Mouse (Mus musculus) liver, embryonic 14.5 days (tissue): ENCODE measurements around the gene Astn2. TPM values are rescaled to one million over a fixed set of nuclear protein-coding genes. Genes with fewer than 3 reads are reported as not detected.

ENCODE experiments used
- ATAC-seq: fragments of 200-750 bp; cut with Nextera tagmentation; 2 replicates; pipeline ENCODE4 v1.8.0; 2017; ENCODE audit warnings: moderate number of reproducible peaks, mild to moderate bottlenecking, moderate library complexity; ENCODE audit not compliant: insufficient read depth
- DNase-seq, 3 experiments: peaks; one replicate each; pipeline ENCODE4 v3.0.0-alpha.2; 2012 to 2013; ENCODE audit warnings: low read depth in 3 of 3, low spot score in 3 of 3
- H3K27ac ChIP-seq: fragments of 300-500 bp; sonication (generic); 2 replicates; pipeline ENCODE4 v1.5.1; 2014; ENCODE audit warnings: moderate library complexity, mild to moderate bottlenecking, control low read depth, inconsistent platforms
- H3K27me3 ChIP-seq: fragments of 300-500 bp; sonication (generic); 2 replicates; pipeline ENCODE4 v1.6.1; 2014; ENCODE audit warnings: mild to moderate bottlenecking, low read length, moderate library complexity; ENCODE audit not compliant: control insufficient read depth, insufficient read depth
- H3K36me3 ChIP-seq: fragments of 300-500 bp; sonication (generic); replicated peaks from 2 replicates; pipeline ENCODE4 v1.6.1; 2014; ENCODE audit warnings: low read depth; ENCODE audit not compliant: control insufficient read depth, insufficient read depth
- H3K4me1 ChIP-seq, 2 experiments: fragments of 200-500 bp in 1 of 2; fragments of 300-500 bp in 1 of 2; sonication (generic) in 1 of 2; replicated peaks; 2 replicates each; pipeline ENCODE4 v1.6.1; 2012 to 2014; ENCODE audit warnings: antibody characterized with exemption in 1 of 2, inconsistent platforms in 1 of 2, low read length in 1 of 2; ENCODE audit not compliant: control insufficient read depth in 2 of 2, insufficient read depth in 2 of 2
- H3K4me2 ChIP-seq: fragments of 300-500 bp; sonication (generic); 2 replicates; pipeline ENCODE4 v1.6.1; 2014; ENCODE audit warnings: low read depth, mild to moderate bottlenecking, control low read depth, moderate library complexity
- H3K4me3 ChIP-seq, 2 experiments: fragments of 200-500 bp in 1 of 2; fragments of 300-500 bp in 1 of 2; sonication (generic) in 1 of 2; 2 replicates each; pipeline ENCODE4 v1.5.1; 2012 to 2014; ENCODE audit warnings: low read depth in 2 of 2, low read length in 2 of 2, mild to moderate bottlenecking in 2 of 2, control low read depth in 1 of 2, inconsistent platforms in 1 of 2, moderate library complexity in 1 of 2; ENCODE audit not compliant: insufficient read depth in 1 of 2
- H3K9ac ChIP-seq: fragments of 300-500 bp; sonication (generic); replicated peaks from 2 replicates; pipeline ENCODE4 v1.6.1; 2014; ENCODE audit warnings: mild to moderate bottlenecking, control low read depth, moderate library complexity
- H3K9me3 ChIP-seq: fragments of 300-500 bp; sonication (generic); 2 replicates; pipeline ENCODE4 v1.6.1; 2016; ENCODE audit warnings: low read length, mixed read lengths; ENCODE audit not compliant: control insufficient read depth
- CTCF ChIP-seq: IDR thresholded peaks from 2 replicates; pipeline ENCODE4 v1.5.1; 2016; ENCODE audit warnings: antibody characterized with exemption, low read depth, control low read depth
- EP300 ChIP-seq: IDR thresholded peaks from 2 replicates; pipeline ENCODE4 v1.6.1; 2016; ENCODE audit warnings: antibody characterized with exemption, low read depth
- WGBS: fragments of 180-500 bp; shearing (Covaris S2); extraction: QIAGEN DNeasy Blood & Tissue Kit; methylation state at CpG from one replicate; pipeline ENCODE4 v1.1.7; 2014; ENCODE audit not compliant: insufficient replicate concordance; 5-methylcytosine and 5-hydroxymethylcytosine counted together
- polyA plus RNA-seq, 2 experiments: library from polyadenylated mRNA; depleted of rRNA in 1 of 2; stranded (reverse) in 1 of 2; unstranded in 1 of 2; fragments of >200 nt; fragmentation: Nextera tagmentation in 1 of 2; extraction: Ambion mirVana in 1 of 2; gene quantifications; 2 replicates each; pipeline versions ENCODE4 v1.2.1 to v1.2.3; 2012 to 2014

Gene Astn2
- polyA plus RNA-seq, 2 experiments = 0.16 TPM; not detected in 1

- ATAC-seq = no peak
- Histone ChIP-seq H3K36me3 (no peaks in the 10 kb centered on the region), H3K4me1 (no peaks in the 10 kb centered on the region), H3K27ac (no peak overlapping the region), H3K27me3 (no peaks in the 10 kb centered on the region), H3K4me2 (no peak overlapping the region), H3K9ac (no peak overlapping the region), H3K4me3 (no peak overlapping the region), H3K9me3 (no peaks in the 10 kb centered on the region)
- no peak for TF ChIP-seq CTCF
- no peak for TF ChIP-seq EP300
- WGBS = 62% methylated on average over 3 of the region's 3 CpGs
- DNase-seq = no peak
Observed at GRCm38 (mm10) chr4:66232799-66233198, 171.6 kb downstream of the Astn2 start.

- H3K9ac ChIP-seq = no peak overlapping the region
- TF ChIP-seq EP300 (no peak), CTCF (no peak)
- ATAC-seq (no peak), DNase-seq (no peak)
- no peaks in the 10 kb centered on the region for H3K36me3 ChIP-seq
- H3K27ac ChIP-seq = no peak overlapping the region
- no peak overlapping the region for H3K4me3 ChIP-seq
- no peaks in the 10 kb centered on the region for H3K4me1 ChIP-seq
- H3K27me3 ChIP-seq = no peaks in the 10 kb centered on the region
- 50% methylated on average over 2 of the region's 2 CpGs for WGBS
- no peaks in the 10 kb centered on the region for H3K9me3 ChIP-seq
- H3K4me2 ChIP-seq = no peak overlapping the region
Observed at GRCm38 (mm10) chr4:66232350-66232749, 172.1 kb downstream of the Astn2 start.

- 69% methylated on average over 4 of the region's 4 CpGs for WGBS
- H3K27ac ChIP-seq = no peak overlapping the region
- no peak overlapping the region for H3K4me3 ChIP-seq
- TF ChIP-seq EP300 (no peak), CTCF (no peak)
- H3K36me3 ChIP-seq = no peaks in the 10 kb centered on the region
- no peaks in the 10 kb centered on the region for H3K9me3 ChIP-seq
- DNase-seq (no peak), ATAC-seq (no peak)
- H3K27me3 ChIP-seq = no peaks in the 10 kb centered on the region
- H3K9ac ChIP-seq = no peak overlapping the region
- H3K4me1 ChIP-seq = no peaks in the 10 kb centered on the region
- no peak overlapping the region for H3K4me2 ChIP-seq
Observed at GRCm38 (mm10) chr4:66230735-66231134, 173.7 kb downstream of the Astn2 start.

- Histone ChIP-seq H3K4me2 (no peak overlapping the region), H3K27ac (no peak overlapping the region), H3K27me3 (no peaks in the 10 kb centered on the region), H3K4me1 (no peaks in the 10 kb centered on the region), H3K36me3 (no peaks in the 10 kb centered on the region), H3K9me3 (no peaks in the 10 kb centered on the region), H3K9ac (no peak overlapping the region), H3K4me3 (no peak overlapping the region)
- TF ChIP-seq CTCF (no peak), EP300 (no peak)
- no peak for ATAC-seq
- DNase-seq = no peak
- WGBS = 43% methylated on average over 9 of the region's 9 CpGs
Observed at GRCm38 (mm10) chr4:66222602-66223317, 181.7 kb downstream of the Astn2 start.

- no peak overlapping the region for H3K27ac ChIP-seq
- H3K4me2 ChIP-seq = no peak overlapping the region
- TF ChIP-seq CTCF (no peak), EP300 (no peak)
- H3K4me3 ChIP-seq = no peak overlapping the region
- H3K4me1 ChIP-seq = no peaks in the 10 kb centered on the region
- H3K9ac ChIP-seq = no peak overlapping the region
- no peaks in the 10 kb centered on the region for H3K36me3 ChIP-seq
- ATAC-seq = no peak
- no peak for DNase-seq
- 57% methylated on average over 9 of the region's 9 CpGs for WGBS
- no peaks in the 10 kb centered on the region for H3K27me3 ChIP-seq
- H3K9me3 ChIP-seq = no peaks in the 10 kb centered on the region
Observed at GRCm38 (mm10) chr4:66215170-66215618, 189.2 kb downstream of the Astn2 start.
